Mouse (Mus musculus) heart, adult 2 months (tissue): Measurements from ENCODE around the gene Dpysl4. TPM values are rescaled to one million over a fixed set of nuclear protein-coding genes. Genes with fewer than 3 reads are reported as not detected.

Experiments
- DNase-seq, 2 experiments: peaks; one replicate each; pipeline ENCODE4 v3.0.0; 2021
- H3K27ac ChIP-seq: fragments of 200-600 bp; 2 replicates; pipeline ENCODE4 v1.8.1; 2022
- H3K27me3 ChIP-seq: fragments of 200-500 bp; 2 replicates; pipeline ENCODE4 v1.6.1; 2012; ENCODE audit warnings: mild to moderate bottlenecking, low read length, inconsistent platforms, mixed read lengths; ENCODE audit not compliant: control insufficient read depth, insufficient read depth
- H3K36me3 ChIP-seq: fragments of 200-500 bp; 2 replicates; pipeline ENCODE4 v1.6.1; 2012; ENCODE audit warnings: low read length, inconsistent platforms; ENCODE audit not compliant: control insufficient read depth, insufficient read depth
- H3K4me1 ChIP-seq: fragments of 200-500 bp; 2 replicates; pipeline ENCODE4 v1.6.1; 2011; ENCODE audit warnings: low read length; ENCODE audit not compliant: control insufficient read depth, insufficient read depth
- H3K4me3 ChIP-seq: fragments of 200-600 bp; 2 replicates; pipeline ENCODE4 v1.8.1; 2022
- H3K79me2 ChIP-seq: fragments of 200-500 bp; replicated peaks from 2 replicates; pipeline ENCODE4 v1.6.1; 2012; ENCODE audit warnings: mild to moderate bottlenecking, inconsistent platforms, low read length, moderate library complexity, mixed read lengths; ENCODE audit not compliant: control insufficient read depth, insufficient read depth
- H3K9ac ChIP-seq: fragments of 200-500 bp; 2 replicates; pipeline ENCODE4 v1.6.1; 2012; ENCODE audit warnings: low read depth, mild to moderate bottlenecking, control low read depth, inconsistent platforms, low read length, mixed read lengths
- CTCF ChIP-seq: fragments of 200-600 bp; IDR thresholded peaks from 2 replicates; pipeline ENCODE4 v1.8.1; 2022; ENCODE audit warnings: antibody characterized with exemption, mild to moderate bottlenecking, moderate library complexity
- EP300 ChIP-seq: fragments of 200-500 bp; IDR thresholded peaks from 2 replicates; pipeline ENCODE4 v1.6.1; 2011; ENCODE audit warnings: low read depth, low read length, control low read depth; ENCODE audit not compliant: insufficient read depth
- POLR2A ChIP-seq: fragments of 200-500 bp; IDR thresholded peaks from 2 replicates; pipeline ENCODE4 v1.6.1; 2011; ENCODE audit warnings: mild to moderate bottlenecking, low read depth, low read length, control low read depth; ENCODE audit not compliant: insufficient read depth
- WGBS: fragments of 180-500 bp; shearing (Covaris S2); methylation state at CpG from one replicate; pipeline ENCODE4 v1.1.7; 2018; 5-methylcytosine and 5-hydroxymethylcytosine counted together
- intact Hi-C: fragments of 180-260 bp; cut with DNase I; formaldehyde crosslinking; loops from one replicate; pipeline ENCODE4 v1.15.1; 2025
- polyA plus RNA-seq: library from polyadenylated mRNA; depleted of rRNA; stranded (reverse); fragments of >200 nt; gene quantifications from 2 replicates; pipeline ENCODE4 v1.2.3, GENCODE M21; 2012
- total RNA-seq, 2 experiments: library from RNA; stranded (reverse); gene quantifications; 2 replicates each; pipeline ENCODE4 v1.2.3; 2021

Gene Dpysl4
- total and polyA plus RNA-seq, 3 experiments, result 2.8 to 11.0 (median 3.9) TPM

- Histone ChIP-seq H3K27me3 (no peaks in the 10 kb centered on the region), H3K36me3 (no peaks in the 10 kb centered on the region), H3K27ac (no peak overlapping the region), H3K4me1 (no peaks in the 10 kb centered on the region), H3K9ac (no peak overlapping the region), H3K4me3 (no peak overlapping the region), H3K79me2 (no peaks in the 10 kb centered on the region)
- intact Hi-C loops, result no loop called here
- peak; percentile 77 to 89 for DNase-seq
- peak; percentile 97 for TF ChIP-seq CTCF
- no peak for TF ChIP-seq POLR2A
- TF ChIP-seq EP300, result peak; percentile 89; the same call in 1 of the 2 replicates
- WGBS, result 36% methylated on average over 13 of the region's 13 CpGs
These were observed 33.5 kb downstream of the Dpysl4 start for GRCm38 (mm10) chr7:139119152-139119774.

GRCm38 (mm10) chr7:139119775-139120153, 34.0 kb downstream of the Dpysl4 start:
- no peak for DNase-seq
- no peaks in the 10 kb centered on the region for H3K27me3 ChIP-seq
- H3K79me2 ChIP-seq, result no peaks in the 10 kb centered on the region
- H3K36me3 ChIP-seq, result no peaks in the 10 kb centered on the region
- WGBS, result 55% methylated on average over 2 of the region's 2 CpGs
- TF ChIP-seq CTCF (no peak; the same call in 1 of the 2 replicates), EP300 (no peak), POLR2A (no peak)
- no peaks in the 10 kb centered on the region for H3K4me1 ChIP-seq
- no peak overlapping the region for H3K9ac ChIP-seq
- intact Hi-C loops, result loop anchor here (5.0 to 10.0 kb wide), 3 partner anchors 83 to 365 kb away; no protein-coding TSS in a partner anchor
- no peak overlapping the region for H3K4me3 ChIP-seq
- no peak overlapping the region for H3K27ac ChIP-seq

- 63% methylated on average over 4 of the region's 4 CpGs for WGBS
- Histone ChIP-seq H3K79me2 (no peaks in the 10 kb centered on the region), H3K4me3 (no peak overlapping the region), H3K27ac (no peak overlapping the region), H3K36me3 (no peaks in the 10 kb centered on the region), H3K9ac (no peak overlapping the region), H3K27me3 (no peaks in the 10 kb centered on the region), H3K4me1 (no peaks in the 10 kb centered on the region)
- intact Hi-C loops, result loop anchor here (5.0 to 10.0 kb wide), 2 partner anchors 41 to 359 kb away; no protein-coding TSS in a partner anchor
- no peak for DNase-seq
- TF ChIP-seq EP300 (no peak), POLR2A (no peak), CTCF (no peak)
These were observed 40.1 kb downstream of the Dpysl4 start for GRCm38 (mm10) chr7:139125881-139126280.

GRCm38 (mm10) chr7:139126549-139126948, 40.7 kb downstream of the Dpysl4 start:
- TF ChIP-seq CTCF (no peak), EP300 (no peak), POLR2A (no peak)
- 82% methylated on average over 7 of the region's 7 CpGs for WGBS
- H3K4me3 ChIP-seq, result no peak overlapping the region
- intact Hi-C loops, result loop anchor here (5.0 to 10.0 kb wide), 2 partner anchors 41 to 358 kb away; no protein-coding TSS in a partner anchor
- no peaks in the 10 kb centered on the region for H3K79me2 ChIP-seq
- no peaks in the 10 kb centered on the region for H3K27me3 ChIP-seq
- no peaks in the 10 kb centered on the region for H3K4me1 ChIP-seq
- no peak overlapping the region for H3K9ac ChIP-seq
- no peak for DNase-seq
- no peaks in the 10 kb centered on the region for H3K36me3 ChIP-seq
- no peak overlapping the region for H3K27ac ChIP-seq

- Histone ChIP-seq H3K36me3 (no peaks in the 10 kb centered on the region), H3K4me1 (peaks cover 2% of the 10 kb centered on the region; the same call in 1 of the 2 replicates), H3K4me3 (no peak overlapping the region), H3K79me2 (no peaks in the 10 kb centered on the region), H3K27ac (no peak overlapping the region), H3K27me3 (no peaks in the 10 kb centered on the region), H3K9ac (no peak overlapping the region)
- no peak for DNase-seq
- 85% methylated on average over 4 of the region's 4 CpGs for WGBS
- intact Hi-C loops, result loop anchor here (5.0 to 10.0 kb wide), 2 partner anchors 38 to 356 kb away; no protein-coding TSS in a partner anchor
- TF ChIP-seq CTCF (no peak), EP300 (no peak), POLR2A (no peak)
These were observed 43.2 kb downstream of the Dpysl4 start for GRCm38 (mm10) chr7:139128994-139129393.

GRCm38 (mm10) chr7:139130361-139130760, 44.6 kb downstream of the Dpysl4 start:
- no peak for DNase-seq
- Histone ChIP-seq H3K79me2 (no peaks in the 10 kb centered on the region), H3K4me3 (no peak overlapping the region), H3K36me3 (no peaks in the 10 kb centered on the region), H3K27me3 (no peaks in the 10 kb centered on the region), H3K9ac (no peak overlapping the region), H3K4me1 (peaks cover 4% of the 10 kb centered on the region; the same call in 1 of the 2 replicates), H3K27ac (no peak overlapping the region)
- no peak for TF ChIP-seq CTCF
- no peak for TF ChIP-seq EP300
- TF ChIP-seq POLR2A, result no peak
- intact Hi-C loops, result no loop called here
- 77% methylated on average over 6 of the region's 6 CpGs for WGBS
